Mouse (Mus musculus): Measurements from ENCODE around the gene Pdgfb. TPM values are rescaled to one million over a fixed set of nuclear protein-coding genes. Genes with fewer than 3 reads are reported as not detected.

Gene Pdgfb
- polyA plus RNA-seq, 1 experiment: 8.0 TPM

DNA sequence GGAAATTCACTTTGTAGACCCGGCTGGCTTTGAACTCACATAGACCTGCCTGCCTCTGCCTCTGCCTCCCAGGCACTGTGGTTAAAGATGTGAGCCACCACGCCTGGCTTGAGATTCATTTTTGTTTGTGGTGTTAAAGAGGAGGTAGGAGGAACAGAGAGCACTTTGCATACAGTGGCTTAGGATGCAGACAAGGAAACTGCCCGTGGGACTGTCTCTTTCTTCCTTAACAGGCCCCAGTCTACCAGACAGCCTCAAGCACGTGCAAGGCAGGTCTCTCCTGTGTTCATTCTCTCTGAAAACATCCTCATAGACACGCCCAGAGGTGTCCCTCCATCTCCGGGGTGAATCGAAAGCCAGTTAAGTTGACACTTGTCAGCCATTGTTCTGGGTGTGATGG, 19.6 kb upstream of the Pdgfb start:
- WGBS: 47% methylated on average over 7 of the region's 7 CpGs

GRCm38 (mm10) chr15:80031133-80031532, 16.4 kb upstream of the Pdgfb start:
- no peak overlapping the region for H3K27ac ChIP-seq (ENCODE audit: insufficient read depth, low read depth, low read length)
- no peaks in the 10 kb centered on the region for H3K36me3 ChIP-seq (ENCODE audit: control insufficient read depth, insufficient read depth, low read length)
- TF ChIP-seq POLR2A (IDR thresholded peaks at IDR 0.05; ENCODE audit: low read depth, low read length) (no peak), CTCF (IDR thresholded peaks at IDR 0.05; ENCODE audit: extremely low read depth, insufficient read length, insufficient replicate concordance, low read depth, low read length) (peak; percentile 12; the same call in 1 of the 2 replicates)
- H3K27me3 ChIP-seq (ENCODE audit: control insufficient read depth, insufficient read depth, low read length): no peaks in the 10 kb centered on the region
- no peaks in the 10 kb centered on the region; the same call in 1 of the 2 replicates for H3K4me1 ChIP-seq (ENCODE audit: control insufficient read depth, insufficient read depth, insufficient read length, low read length)
- H3K4me3 ChIP-seq (ENCODE audit: low read depth, low read length): no peak overlapping the region
- 84% methylated on average over 4 of the region's 4 CpGs for WGBS

More for the DNA sequence above, 19.6 kb upstream of the Pdgfb start:
- Histone ChIP-seq H3K4me3 (ENCODE audit: low read depth, low read length) (no peak overlapping the region), H3K27ac (ENCODE audit: insufficient read depth, low read depth, low read length) (peak overlapping the region; percentile 37; the same call in 1 of the 2 replicates), H3K4me1 (ENCODE audit: control insufficient read depth, insufficient read depth, insufficient read length, low read length) (no peaks in the 10 kb centered on the region; the same call in 1 of the 2 replicates), H3K36me3 (ENCODE audit: control insufficient read depth, insufficient read depth, low read length) (no peaks in the 10 kb centered on the region), H3K27me3 (ENCODE audit: control insufficient read depth, insufficient read depth, low read length) (no peaks in the 10 kb centered on the region)
- TF ChIP-seq POLR2A (IDR thresholded peaks at IDR 0.05; ENCODE audit: low read depth, low read length): no peak
- no peak for TF ChIP-seq CTCF (IDR thresholded peaks at IDR 0.05; ENCODE audit: extremely low read depth, insufficient read length, insufficient replicate concordance, low read depth, low read length)

DNA sequence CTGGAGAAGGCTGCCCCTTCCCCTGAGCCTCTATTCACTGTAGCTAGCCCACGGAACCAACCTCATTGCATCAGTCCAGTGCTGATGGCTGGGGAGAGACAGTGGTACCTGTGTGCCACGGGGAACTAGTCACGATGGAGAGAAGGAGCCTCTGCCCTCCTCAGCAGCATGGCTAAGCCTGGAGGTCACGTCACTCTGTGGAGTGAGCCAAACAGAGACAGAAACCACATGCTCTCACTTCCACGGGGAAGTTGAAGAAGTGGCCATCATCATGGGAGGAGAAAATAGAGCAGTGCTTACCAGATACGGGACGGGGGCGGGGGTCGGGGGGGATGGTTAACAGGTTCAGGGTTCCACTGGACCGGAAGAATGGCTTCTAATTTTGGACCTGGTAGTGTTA, 15.6 kb upstream of the Pdgfb start:
- Histone ChIP-seq H3K27me3 (ENCODE audit: control insufficient read depth, insufficient read depth, low read length) (no peaks in the 10 kb centered on the region), H3K4me1 (ENCODE audit: control insufficient read depth, insufficient read depth, insufficient read length, low read length) (peaks cover 3% of the 10 kb centered on the region), H3K4me3 (ENCODE audit: low read depth, low read length) (no peak overlapping the region), H3K36me3 (ENCODE audit: control insufficient read depth, insufficient read depth, low read length) (no peaks in the 10 kb centered on the region), H3K27ac (ENCODE audit: insufficient read depth, low read depth, low read length) (peak overlapping the region; percentile 42; the same call in 1 of the 2 replicates)
- WGBS: 83% methylated on average over 10 of the region's 10 CpGs
- TF ChIP-seq POLR2A (IDR thresholded peaks at IDR 0.05; ENCODE audit: low read depth, low read length): no peak

GRCm38 (mm10) chr15:80028862-80029261, 14.1 kb upstream of the Pdgfb start:
- TF ChIP-seq CTCF (IDR thresholded peaks at IDR 0.05; ENCODE audit: extremely low read depth, insufficient read length, insufficient replicate concordance, low read depth, low read length): no peak
- no peak for TF ChIP-seq POLR2A (IDR thresholded peaks at IDR 0.05; ENCODE audit: low read depth, low read length)
- Histone ChIP-seq H3K36me3 (ENCODE audit: control insufficient read depth, insufficient read depth, low read length) (no peaks in the 10 kb centered on the region), H3K27me3 (ENCODE audit: control insufficient read depth, insufficient read depth, low read length) (no peaks in the 10 kb centered on the region), H3K27ac (ENCODE audit: insufficient read depth, low read depth, low read length) (no peak overlapping the region), H3K4me3 (ENCODE audit: low read depth, low read length) (no peak overlapping the region), H3K4me1 (ENCODE audit: control insufficient read depth, insufficient read depth, insufficient read length, low read length) (peaks cover 3% of the 10 kb centered on the region)
- WGBS: 57% methylated on average over 5 of the region's 5 CpGs

GRCm38 (mm10) chr15:80026689-80027353, 12.0 kb upstream of the Pdgfb start:
- no peaks in the 10 kb centered on the region for H3K27me3 ChIP-seq (ENCODE audit: control insufficient read depth, insufficient read depth, low read length)
- TF ChIP-seq POLR2A (IDR thresholded peaks at IDR 0.05; ENCODE audit: low read depth, low read length) (no peak), CTCF (IDR thresholded peaks at IDR 0.05; ENCODE audit: extremely low read depth, insufficient read length, insufficient replicate concordance, low read depth, low read length) (no peak)
- no peaks in the 10 kb centered on the region for H3K36me3 ChIP-seq (ENCODE audit: control insufficient read depth, insufficient read depth, low read length)
- 77% methylated on average over 14 of the region's 14 CpGs for WGBS
- no peak overlapping the region for H3K4me3 ChIP-seq (ENCODE audit: low read depth, low read length)
- H3K4me1 ChIP-seq (ENCODE audit: control insufficient read depth, insufficient read depth, insufficient read length, low read length): peaks cover 3% of the 10 kb centered on the region
- no peak overlapping the region for H3K27ac ChIP-seq (ENCODE audit: insufficient read depth, low read depth, low read length)

DNA sequence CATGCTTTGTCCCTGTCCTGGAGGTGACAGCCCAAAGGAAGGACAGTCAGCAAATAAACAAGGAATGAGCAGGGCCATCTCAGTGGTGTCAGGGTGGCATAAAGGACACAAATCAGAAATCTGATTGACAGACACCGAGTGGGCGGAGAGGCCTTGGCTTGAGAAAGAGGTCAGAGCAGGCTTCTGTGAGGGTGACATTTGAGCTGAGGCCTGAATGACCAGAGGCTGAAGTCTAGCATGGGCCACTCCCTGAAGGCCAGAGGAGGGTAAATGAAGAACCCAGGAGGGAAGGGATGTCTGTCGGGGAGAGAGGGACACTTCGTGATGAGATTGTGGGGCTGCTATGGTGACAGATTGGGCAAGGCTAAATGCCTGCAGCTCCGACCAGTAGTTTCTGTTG, 11.3 kb upstream of the Pdgfb start:
- Histone ChIP-seq H3K27me3 (ENCODE audit: control insufficient read depth, insufficient read depth, low read length) (no peaks in the 10 kb centered on the region), H3K4me3 (ENCODE audit: low read depth, low read length) (no peak overlapping the region), H3K36me3 (ENCODE audit: control insufficient read depth, insufficient read depth, low read length) (no peaks in the 10 kb centered on the region), H3K27ac (ENCODE audit: insufficient read depth, low read depth, low read length) (no peak overlapping the region), H3K4me1 (ENCODE audit: control insufficient read depth, insufficient read depth, insufficient read length, low read length) (peaks cover 3% of the 10 kb centered on the region)
- no peak for TF ChIP-seq POLR2A (IDR thresholded peaks at IDR 0.05; ENCODE audit: low read depth, low read length)
- TF ChIP-seq CTCF (IDR thresholded peaks at IDR 0.05; ENCODE audit: extremely low read depth, insufficient read length, insufficient replicate concordance, low read depth, low read length): no peak
- 80% methylated on average over 5 of the region's 5 CpGs for WGBS

- H3K27me3 ChIP-seq (ENCODE audit: control insufficient read depth, insufficient read depth, low read length): no peaks in the 10 kb centered on the region
- 58% methylated on average over 7 of the region's 7 CpGs for WGBS
Measured at GRCm38 (mm10) chr15:80025615-80026014, 10.8 kb upstream of the Pdgfb start.

More at GRCm38 (mm10) chr15:80025615-80026014, 10.8 kb upstream of the Pdgfb start:
- Histone ChIP-seq H3K27ac (ENCODE audit: insufficient read depth, low read depth, low read length) (no peak overlapping the region), H3K36me3 (ENCODE audit: control insufficient read depth, insufficient read depth, low read length) (no peaks in the 10 kb centered on the region), H3K4me3 (ENCODE audit: low read depth, low read length) (no peak overlapping the region), H3K4me1 (ENCODE audit: control insufficient read depth, insufficient read depth, insufficient read length, low read length) (peaks cover 3% of the 10 kb centered on the region)
- TF ChIP-seq CTCF (IDR thresholded peaks at IDR 0.05; ENCODE audit: extremely low read depth, insufficient read length, insufficient replicate concordance, low read depth, low read length) (no peak), POLR2A (IDR thresholded peaks at IDR 0.05; ENCODE audit: low read depth, low read length) (no peak)

All from small intestine, adult 2 months (tissue).